Mouse (Mus musculus) midbrain, embryonic 14.5 days (tissue): ENCODE measurements around the gene Tulp2. TPM values are rescaled to one million over a fixed set of nuclear protein-coding genes. Genes with fewer than 3 reads are reported as not detected.

ENCODE experiments used
- ATAC-seq: fragments of 200-750 bp; cut with Nextera tagmentation; 2 replicates; pipeline ENCODE4 v1.8.0; 2017; ENCODE audit warnings: moderate number of reproducible peaks, moderate library complexity; ENCODE audit not compliant: low FRiP score, low TSS enrichment
- DNase-seq: peaks from one replicate; pipeline ENCODE4 v3.0.0-alpha.2; 2015
- H3K27ac ChIP-seq: fragments of 300-500 bp; sonication (generic); replicated peaks from 2 replicates; pipeline ENCODE4 v1.5.1; 2014; ENCODE audit warnings: mild to moderate bottlenecking, low read depth, low read length, moderate library complexity
- H3K27me3 ChIP-seq: fragments of 300-500 bp; sonication (generic); 2 replicates; pipeline ENCODE4 v1.6.1; 2014; ENCODE audit warnings: low read length, control low read depth, mixed read lengths; ENCODE audit not compliant: control insufficient read depth, insufficient read depth
- H3K36me3 ChIP-seq: fragments of 300-500 bp; sonication (generic); 2 replicates; pipeline ENCODE4 v1.6.1; 2014; ENCODE audit warnings: low read length, control low read depth; ENCODE audit not compliant: control insufficient read depth, insufficient read depth
- H3K4me1 ChIP-seq: fragments of 300-500 bp; sonication (generic); 2 replicates; pipeline ENCODE4 v1.6.1; 2014; ENCODE audit warnings: mild to moderate bottlenecking, antibody characterized with exemption, low read length, control low read depth; ENCODE audit not compliant: control insufficient read depth, insufficient read depth
- H3K4me2 ChIP-seq: fragments of 300-500 bp; sonication (generic); 2 replicates; pipeline ENCODE4 v1.6.1; 2014; ENCODE audit warnings: mild to moderate bottlenecking, low read length, moderate library complexity
- H3K4me3 ChIP-seq: fragments of 300-500 bp; sonication (generic); replicated peaks from 2 replicates; pipeline ENCODE4 v1.5.1; 2014; ENCODE audit warnings: low read depth, low read length
- H3K9ac ChIP-seq: fragments of 300-500 bp; sonication (generic); replicated peaks from 2 replicates; pipeline ENCODE4 v1.6.1; 2014; ENCODE audit warnings: mild to moderate bottlenecking, low read length, moderate library complexity
- H3K9me3 ChIP-seq: fragments of 300-500 bp; sonication (generic); 2 replicates; pipeline ENCODE4 v1.6.1; 2016; ENCODE audit warnings: low read length, control low read depth, mixed read lengths; ENCODE audit not compliant: control insufficient read depth
- WGBS: fragments of 180-500 bp; shearing (Covaris S2); extraction: QIAGEN DNeasy Blood & Tissue Kit; methylation state at CpG from one replicate; pipeline ENCODE4 v1.1.7; 2014; 5-methylcytosine and 5-hydroxymethylcytosine counted together
- polyA plus RNA-seq: library from polyadenylated mRNA; unstranded; fragments of >200 nt; fragmentation: Nextera tagmentation; extraction: Ambion mirVana; gene quantifications from 2 replicates; pipeline ENCODE4 v1.2.1, GENCODE M21; 2014

The Tulp2 gene
- polyA plus RNA-seq, 1 experiment from 2014 or later, result 0.13 TPM

GRCm38 (mm10) chr7:45539095-45539494 lies 57.4 kb downstream of the Tulp2 start:
- WGBS, result 84% methylated on average over 3 of the region's 3 CpGs
- no peaks in the 10 kb centered on the region for H3K36me3 ChIP-seq
- no peak overlapping the region; the same call in 1 of the 2 replicates for H3K4me2 ChIP-seq
- H3K4me1 ChIP-seq, result peaks cover 6% of the 10 kb centered on the region; the same call in 1 of the 2 replicates
- H3K9me3 ChIP-seq, result no peaks in the 10 kb centered on the region
- H3K27ac ChIP-seq, result no peak overlapping the region
- no peaks in the 10 kb centered on the region for H3K27me3 ChIP-seq
- H3K9ac ChIP-seq, result no peak overlapping the region
- ATAC-seq (no peak), DNase-seq (no peak)
- H3K4me3 ChIP-seq, result peak overlapping the region; percentile 54; the same call in 1 of the 2 replicates

GRCm38 (mm10) chr7:45540213-45540612 lies 58.5 kb downstream of the Tulp2 start:
- H3K36me3 ChIP-seq, result no peaks in the 10 kb centered on the region
- ATAC-seq (no peak), DNase-seq (no peak)
- H3K9ac ChIP-seq, result no peak overlapping the region
- H3K4me3 ChIP-seq, result no peak overlapping the region
- H3K9me3 ChIP-seq, result no peaks in the 10 kb centered on the region
- no peak overlapping the region for H3K27ac ChIP-seq
- H3K4me2 ChIP-seq, result no peak overlapping the region
- H3K27me3 ChIP-seq, result no peaks in the 10 kb centered on the region
- 71% methylated on average over 2 of the region's 2 CpGs for WGBS
- peaks cover 6% of the 10 kb centered on the region; the same call in 1 of the 2 replicates for H3K4me1 ChIP-seq

- Histone ChIP-seq H3K27me3 (no peaks in the 10 kb centered on the region), H3K9ac (no peak overlapping the region), H3K9me3 (no peaks in the 10 kb centered on the region), H3K4me1 (no peaks in the 10 kb centered on the region), H3K4me3 (no peak overlapping the region), H3K36me3 (no peaks in the 10 kb centered on the region), H3K27ac (no peak overlapping the region), H3K4me2 (no peak overlapping the region)
- ATAC-seq (no peak), DNase-seq (no peak)
- WGBS, result 88% methylated on average over 1 of the region's 1 CpGs
These were observed 62.8 kb downstream of the Tulp2 start for GRCm38 (mm10) chr7:45544525-45544924.

GRCm38 (mm10) chr7:45549641-45550436 lies 68.2 kb downstream of the Tulp2 start:
- H3K27ac ChIP-seq, result no peak overlapping the region
- H3K36me3 ChIP-seq, result no peaks in the 10 kb centered on the region
- no peak overlapping the region for H3K4me2 ChIP-seq
- no peaks in the 10 kb centered on the region for H3K27me3 ChIP-seq
- H3K4me3 ChIP-seq, result no peak overlapping the region
- no peaks in the 10 kb centered on the region for H3K4me1 ChIP-seq
- no peak for DNase-seq
- H3K9me3 ChIP-seq, result no peaks in the 10 kb centered on the region
- no peak for ATAC-seq
- 88% methylated on average over 16 of the region's 16 CpGs for WGBS
- H3K9ac ChIP-seq, result no peak overlapping the region

- ATAC-seq (no peak), DNase-seq (no peak)
- no peaks in the 10 kb centered on the region for H3K27me3 ChIP-seq
- no peaks in the 10 kb centered on the region for H3K9me3 ChIP-seq
- no peak overlapping the region for H3K4me3 ChIP-seq
- H3K27ac ChIP-seq, result no peak overlapping the region
- H3K36me3 ChIP-seq, result no peaks in the 10 kb centered on the region
- H3K9ac ChIP-seq, result no peak overlapping the region
- no peaks in the 10 kb centered on the region for H3K4me1 ChIP-seq
- 78% methylated on average over 11 of the region's 11 CpGs for WGBS
- no peak overlapping the region for H3K4me2 ChIP-seq
These were observed 69.3 kb downstream of the Tulp2 start for GRCm38 (mm10) chr7:45550821-45551511.

- Histone ChIP-seq H3K36me3 (no peaks in the 10 kb centered on the region), H3K4me3 (no peak overlapping the region), H3K27ac (no peak overlapping the region), H3K4me2 (no peak overlapping the region), H3K9ac (no peak overlapping the region), H3K4me1 (no peaks in the 10 kb centered on the region), H3K9me3 (no peaks in the 10 kb centered on the region), H3K27me3 (no peaks in the 10 kb centered on the region)
- WGBS, result 83% methylated on average over 8 of the region's 8 CpGs
- DNase-seq (no peak), ATAC-seq (no peak)
These were observed 69.8 kb downstream of the Tulp2 start for GRCm38 (mm10) chr7:45551512-45551883.

GRCm38 (mm10) chr7:45553519-45553918 lies 71.8 kb downstream of the Tulp2 start:
- Histone ChIP-seq H3K4me1 (no peaks in the 10 kb centered on the region), H3K36me3 (no peaks in the 10 kb centered on the region), H3K9me3 (no peaks in the 10 kb centered on the region), H3K4me2 (no peak overlapping the region), H3K27me3 (no peaks in the 10 kb centered on the region), H3K9ac (no peak overlapping the region), H3K4me3 (no peak overlapping the region), H3K27ac (no peak overlapping the region)
- WGBS, result 75% methylated on average over 8 of the region's 8 CpGs
- no peak for DNase-seq
- no peak for ATAC-seq

- Histone ChIP-seq H3K27me3 (no peaks in the 10 kb centered on the region), H3K4me1 (no peaks in the 10 kb centered on the region), H3K27ac (no peak overlapping the region), H3K4me2 (no peak overlapping the region), H3K9me3 (no peaks in the 10 kb centered on the region), H3K9ac (no peak overlapping the region), H3K4me3 (no peak overlapping the region), H3K36me3 (no peaks in the 10 kb centered on the region)
- 93% methylated on average over 2 of the region's 2 CpGs for WGBS
- DNase-seq, result no peak
- ATAC-seq, result no peak
These were observed 72.3 kb downstream of the Tulp2 start for GRCm38 (mm10) chr7:45553990-45554389.

GRCm38 (mm10) chr7:45554744-45555143 lies 73.1 kb downstream of the Tulp2 start, which contains the start of gene Hsd17b14:
Gene Hsd17b14 (plus strand): TSS chr7:45554893.
- DNase-seq, result no peak
- H3K27me3 ChIP-seq, result no peaks in the 10 kb centered on the region
- no peaks in the 10 kb centered on the region for H3K9me3 ChIP-seq
- no peak for ATAC-seq
- no peak within 1 kb of the TSS for H3K4me3 ChIP-seq
- H3K9ac ChIP-seq, result no peak within 1 kb of the TSS
- H3K36me3 ChIP-seq, result no peaks in the 10 kb centered on the region
- WGBS, result 37% methylated on average over 8 of the region's 8 CpGs
- H3K27ac ChIP-seq, result no peak within 1 kb of the TSS
- no peak within 1 kb of the TSS for H3K4me2 ChIP-seq
- no peaks in the 10 kb centered on the region for H3K4me1 ChIP-seq
